Mouse (Mus musculus) spleen, adult 18-20 months (tissue): Measurements from ENCODE around the gene Fam120b.

ENCODE experiments used
- DNase-seq, 2 experiments: peaks; one replicate each; pipeline ENCODE4 v3.0.0; 2022; ENCODE audit warnings: mixed read lengths in 2 of 2

The Fam120b gene

DNA sequence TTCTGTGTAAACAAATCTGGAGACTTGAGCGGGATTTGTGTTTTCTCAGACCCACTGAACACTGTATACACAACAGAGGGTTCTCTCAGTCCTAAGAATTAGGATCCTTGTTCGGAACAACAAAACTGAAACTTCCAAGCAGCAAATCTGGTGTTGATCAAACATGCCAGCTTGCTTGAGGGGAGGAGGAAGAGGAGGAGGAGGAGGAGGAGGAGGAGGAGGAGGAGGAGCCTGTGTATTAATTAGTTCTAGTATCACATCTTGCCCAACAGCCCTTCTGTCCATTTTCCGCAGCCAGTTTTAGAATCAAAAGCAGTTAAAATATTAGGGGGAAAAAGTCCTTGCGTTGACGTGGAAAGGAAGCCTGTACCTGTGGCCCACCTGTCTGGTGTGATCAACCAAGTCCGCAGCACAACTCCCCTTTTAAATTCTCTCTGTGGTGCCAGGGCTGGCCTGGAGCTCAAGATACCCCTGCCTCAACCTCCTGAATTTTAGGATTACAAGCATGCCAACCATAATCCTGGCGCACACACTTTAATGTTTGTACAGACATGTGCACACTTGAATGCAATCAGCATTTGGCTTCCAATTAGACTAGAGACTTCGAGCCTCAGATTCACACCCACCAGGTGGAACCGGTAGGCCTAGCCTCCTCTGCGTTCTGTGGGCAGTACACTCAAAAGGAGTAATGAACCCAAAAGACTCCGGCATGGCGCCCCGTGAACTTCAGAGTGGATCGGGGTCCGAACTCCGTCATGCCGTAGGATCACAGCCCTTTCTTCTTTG, 16.1 kb upstream of the Fam120b start:
- DNase-seq = no peak

GRCm38 (mm10) chr17:15380641-15381051, 15.4 kb upstream of the Fam120b start:
- no peak for DNase-seq

GRCm38 (mm10) chr17:15381092-15381860, 14.7 kb upstream of the Fam120b start:
- no peak for DNase-seq

DNA sequence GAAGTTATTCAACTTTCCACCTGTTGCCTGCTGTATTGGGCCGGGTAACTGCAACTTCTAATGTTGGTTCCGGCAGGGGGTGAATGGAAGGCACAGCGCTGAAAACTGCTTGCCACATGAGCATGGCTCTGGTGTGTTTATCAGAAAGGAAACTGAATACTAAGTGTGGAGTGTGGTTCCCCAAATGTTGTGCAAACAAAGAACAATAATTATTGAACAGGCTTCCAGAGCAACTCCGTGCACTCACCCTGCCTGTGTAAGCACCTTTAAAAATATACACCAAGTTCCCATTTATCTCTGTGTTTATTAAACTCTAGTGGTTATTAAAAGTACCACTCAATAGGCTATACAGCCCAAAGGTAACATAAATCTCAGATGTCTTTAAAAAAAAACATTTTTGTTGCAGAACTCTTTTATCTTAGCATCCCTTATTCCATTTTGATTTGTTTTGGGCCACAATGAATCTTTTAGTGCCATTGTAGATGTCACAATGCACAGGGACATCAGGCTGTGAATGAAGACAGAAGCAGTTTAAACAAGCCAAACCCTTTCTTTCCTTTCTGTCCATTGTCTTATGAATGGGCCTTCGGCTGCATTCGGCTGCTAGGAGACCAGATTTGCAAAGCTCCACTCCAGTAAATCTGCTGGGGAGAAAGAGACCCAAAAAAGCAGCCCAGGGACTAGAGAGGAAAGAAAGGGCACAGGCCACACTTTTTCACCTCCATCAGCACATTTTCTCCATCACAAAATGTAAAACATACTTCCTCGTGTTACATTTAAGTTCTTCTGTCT, 13.9 kb upstream of the Fam120b start:
- no peak for DNase-seq

DNA sequence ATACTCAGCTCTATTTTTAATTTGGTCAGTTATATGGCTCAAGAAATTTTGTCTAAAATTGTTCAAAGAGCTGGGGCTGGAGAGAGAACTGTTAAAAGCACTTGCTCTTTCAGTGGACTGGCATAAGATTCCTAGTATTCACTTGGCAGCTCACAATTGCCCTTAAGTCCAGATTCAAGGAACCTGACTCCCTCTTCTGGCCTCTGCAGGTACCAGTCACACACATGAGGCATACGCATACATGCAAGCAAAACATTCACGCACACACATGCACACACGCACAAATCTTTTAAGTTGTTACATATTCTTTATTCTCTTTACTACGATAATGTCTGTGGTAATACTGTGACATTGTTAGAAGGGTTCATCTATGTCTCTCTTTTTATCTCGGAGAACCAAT, 12.6 kb upstream of the Fam120b start:
- DNase-seq = no peak

- DNase-seq = no peak
Observed at GRCm38 (mm10) chr17:15388892-15389291, 7.1 kb upstream of the Fam120b start.

DNA sequence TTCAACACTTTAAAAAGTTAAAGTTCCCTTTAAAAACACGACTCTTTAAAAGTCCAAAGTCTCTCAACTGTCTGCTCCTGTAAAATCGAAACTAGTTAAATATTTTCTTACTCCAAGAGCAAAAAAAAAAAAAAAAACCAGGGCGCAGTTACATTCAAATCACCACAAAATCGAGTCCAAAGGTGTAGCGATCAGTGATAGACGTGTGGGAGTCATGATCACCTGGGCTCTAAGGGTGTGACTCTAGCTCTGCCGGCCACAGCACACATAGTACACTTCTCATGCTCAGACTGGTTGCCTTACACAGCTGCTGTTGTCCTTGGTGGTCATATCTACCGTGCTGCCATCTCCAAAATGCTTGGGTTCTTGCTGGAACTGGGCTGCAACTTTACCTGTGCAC, 6.6 kb upstream of the Fam120b start:
- DNase-seq = no peak

GRCm38 (mm10) chr17:15401716-15402115, 5.7 kb downstream of the Fam120b start:
- DNase-seq = no peak

DNA sequence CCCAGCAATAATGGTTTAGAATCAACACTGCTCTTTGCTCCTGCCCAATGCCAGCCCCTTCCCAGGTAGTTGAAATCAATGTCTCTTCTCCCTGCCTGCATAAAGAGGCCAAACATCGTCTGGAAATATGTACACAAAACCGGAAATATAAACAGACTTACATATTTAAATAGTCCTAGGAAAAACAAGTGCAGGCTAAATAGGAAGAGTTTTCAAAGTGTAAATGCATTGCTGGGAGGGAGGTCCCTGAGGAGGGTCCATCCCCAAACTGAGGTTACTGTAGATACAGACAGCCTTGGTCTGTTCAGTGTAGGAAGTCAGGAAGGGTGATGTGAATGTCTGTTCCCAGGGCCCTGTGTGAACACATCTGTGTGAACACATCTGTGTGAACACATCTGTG, 10.6 kb downstream of the Fam120b start:
- no peak for DNase-seq

DNA sequence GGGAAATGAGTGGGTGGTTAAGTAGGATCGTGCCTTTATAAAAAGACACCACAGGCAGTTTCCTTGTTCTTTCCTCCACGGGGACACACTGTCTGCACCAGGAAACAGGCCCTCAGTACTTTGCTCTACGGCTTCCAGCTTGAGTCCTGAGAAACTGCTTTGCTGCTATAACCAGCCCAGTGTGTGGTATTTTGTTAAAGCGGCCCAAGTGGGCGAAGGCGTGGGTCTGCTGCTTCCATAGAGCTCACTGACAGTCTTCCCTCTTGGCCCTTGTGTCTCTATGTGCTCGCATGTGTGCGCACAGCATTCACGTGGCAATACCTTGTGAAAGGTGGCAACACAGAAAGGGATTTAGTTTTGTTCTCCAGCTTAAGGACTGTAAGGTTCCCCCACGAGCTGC, 13.3 kb downstream of the Fam120b start:
- DNase-seq = no peak

- DNase-seq = no peak
Observed at GRCm38 (mm10) chr17:15410861-15411260, 14.9 kb downstream of the Fam120b start.

DNA sequence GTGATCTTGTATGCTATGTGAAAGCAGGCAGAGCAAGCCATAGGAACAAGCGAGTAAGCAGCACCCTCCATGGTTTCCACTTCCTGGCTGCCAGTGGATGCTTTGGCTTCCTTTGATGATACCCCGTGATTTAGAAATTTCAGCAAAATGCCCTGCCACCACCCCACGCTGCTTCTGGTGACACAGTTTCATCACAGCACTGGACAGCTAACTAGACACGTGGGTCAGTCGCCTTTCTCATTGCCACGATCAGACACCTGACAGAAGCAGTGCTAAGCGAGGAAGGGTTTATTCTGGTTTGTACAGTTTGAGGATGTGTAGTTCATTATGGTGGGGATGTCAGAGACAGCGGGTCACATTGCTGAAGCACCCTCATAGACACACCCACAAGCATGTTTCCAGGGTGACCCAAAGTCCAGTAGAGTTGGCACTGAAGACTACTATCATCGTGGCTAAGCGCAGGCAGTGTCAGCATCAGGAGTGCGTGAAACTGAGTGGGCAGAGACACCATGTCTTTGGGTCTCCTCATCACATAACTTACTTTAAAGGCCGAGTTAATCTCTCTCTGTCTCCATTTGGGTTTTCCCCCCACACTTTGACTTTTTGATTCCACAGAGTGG, 20.7 kb downstream of the Fam120b start:
- no peak for DNase-seq

DNA sequence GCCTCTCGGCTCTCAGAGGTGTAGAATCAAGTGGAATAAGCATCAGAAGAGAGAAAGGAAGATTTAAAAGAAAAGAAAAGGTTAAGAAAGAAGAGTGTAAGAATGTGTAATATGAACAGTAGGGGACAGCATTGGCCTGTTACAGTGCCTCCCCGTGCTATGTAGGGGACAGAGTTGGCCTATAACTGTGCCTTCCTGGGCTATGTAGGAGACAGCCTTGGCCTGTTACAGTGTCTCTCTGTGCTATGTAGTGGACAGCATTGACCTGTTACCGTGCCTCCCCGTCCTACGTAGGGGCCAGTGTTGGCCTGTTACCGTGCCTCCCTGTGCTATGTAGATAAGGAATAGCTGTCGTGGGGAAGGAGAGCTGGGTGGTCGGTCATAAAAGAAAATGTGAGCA, 23.5 kb downstream of the Fam120b start:
- DNase-seq = no peak

- no peak for DNase-seq
Observed at GRCm38 (mm10) chr17:15420021-15420603, 24.1 kb downstream of the Fam120b start.

- no peak for DNase-seq
Observed at GRCm38 (mm10) chr17:15421446-15421845, 25.4 kb downstream of the Fam120b start.

DNA sequence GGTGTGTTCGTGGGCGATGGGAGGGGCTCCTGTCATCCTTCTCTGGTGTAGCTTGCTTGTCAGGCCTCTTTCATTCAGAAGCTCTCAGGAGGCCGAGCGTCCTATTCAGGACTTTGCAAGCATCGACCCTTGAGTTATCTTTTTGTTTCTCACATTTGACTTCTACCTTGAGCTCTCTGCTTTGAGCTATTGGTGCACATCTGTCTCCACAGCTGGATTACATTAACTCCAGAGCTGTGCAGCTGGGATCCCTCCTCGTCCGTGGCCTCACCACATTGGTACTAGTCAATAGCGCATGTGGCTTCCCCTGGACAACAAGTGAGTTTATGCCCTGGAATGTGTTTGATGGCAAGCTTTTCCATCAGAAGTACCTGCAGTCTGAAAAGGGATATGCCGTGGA, 26.7 kb downstream of the Fam120b start:
- DNase-seq = no peak

DNA sequence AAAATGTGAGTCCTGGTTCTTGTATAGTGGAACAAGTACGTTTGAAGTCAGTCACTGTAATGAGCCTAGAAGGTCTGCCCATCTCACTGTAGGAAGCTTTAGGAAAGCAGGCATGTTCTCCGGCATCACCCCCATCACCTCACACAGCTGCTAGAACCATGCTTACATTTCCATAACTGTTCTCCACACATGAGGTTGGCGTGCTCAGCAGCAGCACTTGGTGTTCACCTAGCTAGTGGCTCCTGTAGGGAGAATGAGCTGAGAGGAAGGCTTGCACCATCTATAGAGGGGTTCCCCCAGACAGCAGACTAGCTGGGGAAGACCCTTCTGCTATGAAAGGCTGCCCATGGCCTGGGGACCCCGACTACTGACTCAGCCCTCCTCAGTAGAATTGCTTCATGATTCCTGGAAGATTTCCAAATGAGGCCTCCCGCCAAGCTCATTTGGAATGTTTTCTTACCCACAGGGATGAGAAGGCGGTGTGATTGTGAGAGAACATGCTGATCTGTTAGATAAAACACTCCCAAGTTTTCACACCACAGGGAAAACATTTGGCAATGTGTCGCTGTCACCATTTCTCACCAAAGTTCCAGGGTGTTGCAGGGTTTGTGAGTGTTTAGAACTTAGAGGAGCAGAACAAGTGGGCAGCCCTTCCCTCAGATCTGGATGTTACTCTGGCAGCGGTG, 27.2 kb downstream of the Fam120b start:
- DNase-seq = no peak

DNA sequence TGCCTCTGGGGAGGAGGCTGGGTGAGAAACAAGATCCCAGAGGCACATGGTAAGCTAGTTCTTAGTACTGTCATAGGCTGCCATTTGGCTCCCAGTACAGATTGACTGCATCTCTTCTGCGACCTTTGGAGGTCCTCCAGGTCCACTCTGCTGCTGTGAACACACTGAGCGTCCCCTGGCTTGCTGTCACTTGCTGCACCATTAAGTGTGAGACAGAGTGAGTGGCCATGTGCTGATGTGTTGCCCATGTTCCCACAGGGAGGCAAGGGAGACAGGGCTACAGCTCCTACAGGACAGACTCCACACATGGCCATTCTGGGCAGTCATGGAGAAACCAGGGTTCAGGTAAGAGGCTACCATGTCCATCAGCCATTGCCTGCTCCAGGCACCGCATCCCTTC, 29.9 kb downstream of the Fam120b start:
- DNase-seq = no peak

DNA sequence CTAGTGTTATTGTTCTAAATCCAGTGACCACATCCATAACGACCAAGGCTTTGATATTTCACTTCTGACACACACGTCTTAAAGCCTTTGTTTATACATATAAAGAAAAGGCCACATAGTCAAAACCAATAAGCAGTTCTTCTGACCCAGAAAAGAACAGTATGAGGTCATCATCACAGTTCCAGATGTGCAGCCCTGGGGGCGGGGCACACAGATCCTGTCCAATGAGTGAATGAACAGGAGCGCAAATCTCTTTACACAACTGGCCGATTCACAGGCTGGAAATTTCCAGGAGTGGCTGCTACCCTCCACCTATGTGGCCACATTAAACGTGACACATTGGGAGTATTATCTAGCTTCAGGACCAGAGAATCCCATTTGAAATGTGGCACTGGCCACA, 33.4 kb downstream of the Fam120b start:
- no peak for DNase-seq

DNA sequence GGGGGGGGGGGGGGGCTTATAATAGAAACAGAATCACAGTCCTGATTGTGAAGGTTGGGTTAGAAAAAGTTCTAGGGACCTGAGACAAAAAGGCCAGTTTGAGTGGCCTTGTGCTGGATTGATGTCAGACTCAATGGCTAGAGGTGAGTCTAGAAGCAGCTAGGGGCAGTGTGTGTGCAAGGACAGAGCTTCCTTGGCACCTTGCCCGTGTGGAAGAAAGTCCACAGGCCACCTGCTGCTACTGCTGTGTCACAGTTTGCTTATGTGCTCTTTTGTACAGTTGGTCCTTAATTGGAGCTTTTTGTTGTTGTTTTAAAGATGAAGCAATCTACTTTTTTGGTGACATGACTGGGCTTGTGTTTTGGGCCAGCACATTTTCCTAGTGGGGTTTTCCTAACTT, 33.9 kb downstream of the Fam120b start:
- no peak for DNase-seq

GRCm38 (mm10) chr17:15431021-15431514, 35.1 kb downstream of the Fam120b start:
- no peak for DNase-seq

- DNase-seq = no peak
Observed at GRCm38 (mm10) chr17:15431551-15431950, 35.5 kb downstream of the Fam120b start.
